Mouse (Mus musculus) MEL (cell line): ENCODE results near the gene Ecsit. TPM values are rescaled to one million over a fixed set of nuclear protein-coding genes. Genes with fewer than 3 reads are reported as not detected.
A peak's percentile ranks its signal among the peaks of the same experiment; 100 is the strongest.

ENCODE experiments used
- DNase-seq: peaks from one replicate; pipeline ENCODE4 v3.0.0; 2011; ENCODE audit warnings: low read depth, low spot score
- H3K27ac ChIP-seq: 2 replicates; pipeline ENCODE4 v1.5.1; 2012; ENCODE audit warnings: low read depth, mild to moderate bottlenecking, control low read depth, low read length, moderate library complexity; ENCODE audit not compliant: control insufficient read depth
- H3K27me3 ChIP-seq, 2 experiments: fragments of 150-350 bp in 1 of 2; sonication (generic) in 1 of 2; 2 replicates each; pipeline ENCODE4 v1.6.1; 2012; ENCODE audit warnings: low read length in 2 of 2, mild to moderate bottlenecking in 2 of 2, improper control_type of control experiment in 1 of 2, moderate library complexity in 1 of 2; ENCODE audit not compliant: insufficient read depth in 2 of 2, control insufficient read depth in 1 of 2
- H3K36me3 ChIP-seq, 2 experiments: 2 replicates each; pipeline ENCODE4 v1.6.1; 2012 to 2014; ENCODE audit warnings: low read length in 2 of 2, improper control_type of control experiment in 1 of 2, inconsistent platforms in 1 of 2, mild to moderate bottlenecking in 1 of 2; ENCODE audit not compliant: insufficient read depth in 2 of 2, control insufficient read depth in 1 of 2
- H3K4me1 ChIP-seq, 2 experiments: fragments of 150-350 bp in 1 of 2; sonication (generic) in 1 of 2; 2 replicates each; pipeline ENCODE4 v1.6.1; 2012; ENCODE audit warnings: low read length in 2 of 2, improper control_type of control experiment in 1 of 2, mild to moderate bottlenecking in 1 of 2; ENCODE audit not compliant: insufficient read depth in 2 of 2, control insufficient read depth in 1 of 2
- H3K4me3 ChIP-seq, 2 experiments: fragments of 150-350 bp in 1 of 2; sonication (generic) in 1 of 2; 2 replicates each; pipeline ENCODE4 v1.5.1; 2012; ENCODE audit warnings: low read depth in 2 of 2, low read length in 2 of 2, mild to moderate bottlenecking in 2 of 2, moderate library complexity in 2 of 2, control low read depth in 1 of 2, improper control_type of control experiment in 1 of 2; ENCODE audit not compliant: control insufficient read depth in 1 of 2, insufficient read depth in 1 of 2
- H3K79me2 ChIP-seq: 2 replicates; pipeline ENCODE4 v1.6.1; 2012; ENCODE audit warnings: mild to moderate bottlenecking, low read length, moderate library complexity; ENCODE audit not compliant: control insufficient read depth, poor library complexity, insufficient read depth
- H3K9ac ChIP-seq: 2 replicates; pipeline ENCODE4 v1.6.1; 2012; ENCODE audit warnings: low read depth, mild to moderate bottlenecking, control low read depth, low read length, moderate library complexity; ENCODE audit not compliant: control insufficient read depth, poor library complexity, severe bottlenecking
- H3K9me3 ChIP-seq: fragments of 150-350 bp; sonication (generic); replicated peaks from 2 replicates; pipeline ENCODE4 v1.6.1; 2012; ENCODE audit warnings: mild to moderate bottlenecking, low read length, improper control_type of control experiment, moderate library complexity; ENCODE audit not compliant: insufficient read depth
- CTCF ChIP-seq, 3 experiments: IDR thresholded peaks in 2 of 3; conservative IDR thresholded peaks in 1 of 3; 2 replicates each; pipeline ENCODE4 v1.5.1; 2011 to 2012; ENCODE audit warnings: low read length in 3 of 3, low read depth in 2 of 3, mild to moderate bottlenecking in 2 of 3, improper control_type of control experiment in 1 of 3, inconsistent platforms in 1 of 3, mixed read lengths in 1 of 3, moderate library complexity in 1 of 3; ENCODE audit not compliant: control insufficient read depth in 1 of 3, insufficient read depth in 1 of 3, poor library complexity in 1 of 3, severe bottlenecking in 1 of 3
- ELF1 ChIP-seq: IDR thresholded peaks from 2 replicates; pipeline ENCODE4 v1.6.1; 2014; ENCODE audit warnings: low read depth, mild to moderate bottlenecking, inconsistent platforms, low read length, improper control_type of control experiment, moderate library complexity
- EP300 ChIP-seq, 2 experiments: IDR thresholded peaks; 2 replicates each; pipeline ENCODE4 v1.6.1; 2011; ENCODE audit warnings: improper control_type of control experiment in 2 of 2, low read length in 2 of 2, low read depth in 1 of 2, mild to moderate bottlenecking in 1 of 2
- MAZ ChIP-seq: IDR thresholded peaks from 2 replicates; pipeline ENCODE4 v1.6.1; 2012; ENCODE audit warnings: low read depth, mild to moderate bottlenecking, inconsistent platforms, low read length, improper control_type of control experiment
- MXI1 ChIP-seq: IDR thresholded peaks from 2 replicates; pipeline ENCODE4 v1.6.1; 2011; ENCODE audit warnings: mild to moderate bottlenecking, low read depth, low read length, improper control_type of control experiment
- MYB ChIP-seq: IDR thresholded peaks from 2 replicates; pipeline ENCODE4 v1.6.1; 2011; ENCODE audit warnings: mild to moderate bottlenecking, low read depth, low read length, improper control_type of control experiment
- MYC ChIP-seq: IDR thresholded peaks from 2 replicates; pipeline ENCODE4 v1.6.1; 2011; ENCODE audit warnings: low read depth, mild to moderate bottlenecking, low read length, improper control_type of control experiment, moderate library complexity
- NRF1 ChIP-seq: IDR thresholded peaks from 2 replicates; pipeline ENCODE4 v1.6.1; 2014; ENCODE audit warnings: low read depth, mild to moderate bottlenecking, inconsistent platforms, low read length, improper control_type of control experiment, moderate library complexity; ENCODE audit not compliant: poor library complexity, insufficient read depth, severe bottlenecking
- POLR2AphosphoS2 ChIP-seq: IDR thresholded peaks from 2 replicates; pipeline ENCODE4 v1.6.1; 2011; ENCODE audit warnings: low read length, improper control_type of control experiment
- POLR2AphosphoS5 ChIP-seq: IDR thresholded peaks from 2 replicates; pipeline ENCODE4 v1.6.1; 2012; ENCODE audit warnings: low read depth, borderline replicate concordance, mild to moderate bottlenecking, inconsistent platforms, low read length, moderate library complexity, mixed read lengths
- SMC3 ChIP-seq: IDR thresholded peaks from 2 replicates; pipeline ENCODE4 v1.6.1; 2011; ENCODE audit warnings: low read depth, low read length, improper control_type of control experiment
- TAL1 ChIP-seq: IDR thresholded peaks from 2 replicates; pipeline ENCODE4 v1.6.1; 2012; ENCODE audit warnings: mild to moderate bottlenecking, inconsistent platforms, low read length, moderate library complexity, mixed read lengths
- TBP ChIP-seq: IDR thresholded peaks from 2 replicates; pipeline ENCODE4 v1.8.0; 2011; ENCODE audit warnings: low read depth, low read length, improper control_type of control experiment
- TCF12 ChIP-seq: IDR thresholded peaks from 2 replicates; pipeline ENCODE4 v1.6.1; 2014; ENCODE audit warnings: low read depth, mild to moderate bottlenecking, inconsistent platforms, low read length, improper control_type of control experiment, moderate library complexity
- USF2 ChIP-seq, 2 experiments: IDR thresholded peaks; 2 replicates each; pipeline ENCODE4 v1.6.1; 2011 to 2012; ENCODE audit warnings: improper control_type of control experiment in 2 of 2, low read length in 2 of 2, borderline replicate concordance in 1 of 2, inconsistent platforms in 1 of 2, low read depth in 1 of 2, mild to moderate bottlenecking in 1 of 2; ENCODE audit not compliant: insufficient read depth in 1 of 2
- ZC3H11A ChIP-seq: IDR thresholded peaks from 2 replicates; pipeline ENCODE4 v1.6.1; 2012; ENCODE audit warnings: low read depth, mild to moderate bottlenecking, inconsistent platforms, low read length, improper control_type of control experiment
- polyA plus RNA-seq, 2 experiments: library from polyadenylated mRNA; stranded (reverse) in 1 of 2; unstranded in 1 of 2; fragments of >175 nt in 1 of 2; fragments of >200 nt in 1 of 2; gene quantifications; 2 replicates each; pipeline versions ENCODE4 v1.2.1 to v1.2.4; 2012; ENCODE audit warnings: low replicate concordance in 2 of 2, low read depth in 1 of 2; ENCODE audit not compliant: insufficient read length in 2 of 2, insufficient read depth in 1 of 2, missing spikeins in 1 of 2
- total RNA-seq: library from RNA; depleted of rRNA; stranded (reverse); fragments of 300-350 nt; gene quantifications from 2 replicates; pipeline ENCODE4 v1.2.3, GENCODE M21; 2012

Gene Ecsit
- total and polyA plus RNA-seq, 3 experiments: 87.6 to 211 (median 183) TPM

GRCm38 (mm10) chr9:22125246-22126027, 40.2 kb upstream of the Ecsit start:
- no peaks in the 10 kb centered on the region for H3K9me3 ChIP-seq
- H3K27me3 ChIP-seq: no peaks in the 10 kb centered on the region
- peak; percentile 79 for DNase-seq
- H3K9ac ChIP-seq: no peak overlapping the region
- peaks cover 0 to 25% of the 10 kb centered on the region in 2 experiments; a peak in 2 of 4 replicates for H3K36me3 ChIP-seq
- H3K27ac ChIP-seq: no peak overlapping the region
- no peaks in the 10 kb centered on the region for H3K79me2 ChIP-seq
- peaks cover 25 to 32% of the 10 kb centered on the region in 2 experiments for H3K4me1 ChIP-seq
- peak; percentile 33; the same call in 1 of the 2 replicates for TF ChIP-seq MAZ
- 0 out of 2 replicates have a peak, but pooled peaks have one; percentile 8 for TF ChIP-seq TCF12
- 0 out of 2 replicates have a peak, but pooled peaks have one; percentile 41 for TF ChIP-seq ELF1
- no peak for TF ChIP-seq POLR2AphosphoS2
- peak in 2 of 3 experiments; percentile 33 to 45; a peak in 4 of 6 replicates for TF ChIP-seq CTCF (IDR thresholded peaks at IDR 0.05 in 2 of 3, conservative IDR thresholded peaks at IDR 0.05 in 1 of 3; ENCODE audit: control insufficient read depth in 1 of 3, insufficient read depth in 1 of 3, low read depth in 2 of 3, low read length in 3 of 3, poor library complexity in 1 of 3, severe bottlenecking in 1 of 3)
- TF ChIP-seq MXI1: 0 out of 2 replicates have a peak, but pooled peaks have one; percentile 41
- TF ChIP-seq USF2 (IDR thresholded peaks at IDR 0.05; ENCODE audit: borderline replicate concordance in 1 of 2, insufficient read depth in 1 of 2, low read depth in 1 of 2, low read length in 2 of 2): no peak
- no peak for TF ChIP-seq MYC
- no peak for TF ChIP-seq NRF1
- TF ChIP-seq SMC3: peak; percentile 6; the same call in 1 of the 2 replicates
- no peak for TF ChIP-seq ZC3H11A
- peak in 1 of 2 experiments; percentile 19; a peak in 1 of 4 replicates for TF ChIP-seq EP300 (IDR thresholded peaks at IDR 0.05; ENCODE audit: low read depth in 1 of 2, low read length in 2 of 2)
- no peak for TF ChIP-seq POLR2AphosphoS5
- H3K4me3 ChIP-seq: no peak overlapping the region

- Histone ChIP-seq H3K9me3 (no peaks in the 10 kb centered on the region), H3K4me3 (no peak overlapping the region), H3K79me2 (no peaks in the 10 kb centered on the region), H3K4me1 (peaks cover 25 to 38% of the 10 kb centered on the region in 2 experiments), H3K27me3 (no peaks in the 10 kb centered on the region), H3K9ac (no peak overlapping the region), H3K36me3 (peaks cover 0 to 25% of the 10 kb centered on the region in 2 experiments; a peak in 2 of 4 replicates), H3K27ac (no peak overlapping the region)
- TF ChIP-seq POLR2AphosphoS5: no peak
- TF ChIP-seq MYB: no peak
- no peak for TF ChIP-seq MAZ
- no peak for TF ChIP-seq TAL1
- peak; percentile 69 for TF ChIP-seq TBP
- DNase-seq: no peak
Observed at GRCm38 (mm10) chr9:22124169-22124568, 38.9 kb upstream of the Ecsit start.
